Mouse (Mus musculus): ENCODE data around the gene Gm11562. TPM values are rescaled to one million over a fixed set of nuclear protein-coding genes. Genes with fewer than 3 reads are reported as not detected.

Gm11562 gene
- total RNA-seq, 2 experiments from 2014 or later = not detected

- peak; percentile 14 to 32 for DNase-seq (ENCODE audit: low spot score in 2 of 2)
Measured at GRCm38 (mm10) chr11:99585096-99585495, 35.1 kb downstream of the Gm11562 start.

- DNase-seq (ENCODE audit: low spot score in 2 of 2) = no peak
Measured at GRCm38 (mm10) chr11:99583245-99583704, 37.0 kb downstream of the Gm11562 start, which contains the start of gene Krtap1-4. Gene Krtap1-4 (minus strand): TSS chr11:99583654.

- DNase-seq (ENCODE audit: low spot score in 2 of 2) = no peak
Measured at GRCm38 (mm10) chr11:99581564-99581963, 38.7 kb downstream of the Gm11562 start.

- DNase-seq (ENCODE audit: low spot score in 2 of 2) = no peak
Measured at GRCm38 (mm10) chr11:99581051-99581450, 39.2 kb downstream of the Gm11562 start.

DNA sequence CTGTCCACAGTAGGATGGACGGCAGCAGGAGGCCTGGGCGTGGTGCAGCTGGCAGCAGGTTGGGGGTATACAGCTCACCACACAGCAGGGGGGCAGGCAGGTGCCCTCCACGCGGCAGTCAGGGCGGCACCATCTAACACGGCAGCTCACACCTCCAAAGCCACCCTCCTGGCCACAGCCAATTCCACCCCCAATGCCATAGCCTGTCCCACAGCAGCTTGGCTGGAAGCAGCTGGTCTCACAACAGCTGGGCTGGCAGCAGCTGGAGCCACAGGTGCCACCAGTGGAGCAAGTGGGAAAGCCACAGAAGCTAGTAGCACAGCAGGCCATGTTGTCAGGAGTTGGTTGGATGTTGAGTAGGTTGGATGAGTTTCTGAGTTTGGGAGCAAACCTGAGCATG lies 39.6 kb downstream of the Gm11562 start, which contains the start of gene Krtap1-5:
TSS of gene Krtap1-5 (minus strand) at position 381 of the 400 bp plus-strand sequence.
- DNase-seq (ENCODE audit: low spot score in 2 of 2) = no peak

GRCm38 (mm10) chr11:99574106-99574505 lies 46.1 kb downstream of the Gm11562 start:
- peak; percentile 49 to 68 for DNase-seq (ENCODE audit: low spot score in 2 of 2)

GRCm38 (mm10) chr11:99573164-99573563 lies 47.1 kb downstream of the Gm11562 start:
- peak in 1 of 2 experiments; percentile 31 for DNase-seq (ENCODE audit: low spot score in 2 of 2)

Other genes with a start within 250 kb of the Gm11562 start
- gene Krt28, start 245.5 kb downstream of the Gm11562 start, total RNA-seq (2021) = not detected
- gene Krt10, start 231.1 kb downstream of the Gm11562 start, total RNA-seq (2021) = 10 to 100 TPM; 11.0 to 12.5 TPM
- 10 to 100 TPM; 10.8 to 12.0 TPM for gene Krt12, start 198.2 kb downstream of the Gm11562 start, total RNA-seq (2021)
- gene Krt20, start 182.3 kb downstream of the Gm11562 start, total RNA-seq (2021) = not detected
- not detected for gene Krt23, start 127.3 kb downstream of the Gm11562 start, total RNA-seq (2021)
- gene Krt39, start 99.1 kb downstream of the Gm11562 start, total RNA-seq (2021) = not detected
- not detected for gene Krt40, start 77.3 kb downstream of the Gm11562 start, total RNA-seq (2021)
- not detected for gene Krtap3-3, start 69.6 kb downstream of the Gm11562 start, total RNA-seq (2021)
- gene Krtap3-2, start 63.6 kb downstream of the Gm11562 start, total RNA-seq (2021) = not detected
- gene Gm11939, start 61.0 kb downstream of the Gm11562 start, total RNA-seq (2021) = not detected
- not detected for gene Krtap3-1, start 53.8 kb downstream of the Gm11562 start, total RNA-seq (2021)
- gene Krtap1-5, start 39.4 kb downstream of the Gm11562 start, total RNA-seq (2021) = not detected
- not detected for gene Krtap1-4, start 36.8 kb downstream of the Gm11562 start, total RNA-seq (2021)
- not detected for gene Krtap1-3, start 29.1 kb downstream of the Gm11562 start, total RNA-seq (2021)
- not detected for gene Krtap9-3, start 22.3 kb downstream of the Gm11562 start, total RNA-seq (2021)
- gene Gm11938, start 17.1 kb downstream of the Gm11562 start, total RNA-seq (2021) = not detected
- gene Gm11937, start 10.2 kb downstream of the Gm11562 start, total RNA-seq (2021) = not detected
- gene Krtap2-4, start 5.6 kb downstream of the Gm11562 start, total RNA-seq (2021) = not detected
- gene Krtap4-1, start 7.8 kb upstream of the Gm11562 start, total RNA-seq (2021) = not detected
- not detected for gene Krtap4-2, start 14.6 kb upstream of the Gm11562 start, total RNA-seq (2021)
- not detected for gene Krtap4-7, start 23.7 kb upstream of the Gm11562 start, total RNA-seq (2021)
- not detected for gene Gm11555, start 29.8 kb upstream of the Gm11562 start, total RNA-seq (2021)
- not detected for gene Gm11563, start 38.5 kb upstream of the Gm11562 start, total RNA-seq (2021)
- not detected for gene Krtap4-6, start 45.5 kb upstream of the Gm11562 start, total RNA-seq (2021)
- not detected for gene Gm14190, start 70.3 kb upstream of the Gm11562 start, total RNA-seq (2021)
- not detected for gene Gm14180, start 113.9 kb upstream of the Gm11562 start, total RNA-seq (2021)
- gene Gm11595, start 152.5 kb upstream of the Gm11562 start, total RNA-seq (2021) = not detected
- not detected for gene Krtap4-8, start 160.3 kb upstream of the Gm11562 start, total RNA-seq (2021)
- not detected for gene Krtap4-9, start 164.8 kb upstream of the Gm11562 start, total RNA-seq (2021)
- not detected for gene Gm11596, start 173.0 kb upstream of the Gm11562 start, total RNA-seq (2021)
- not detected for gene Gm11569, start 178.5 kb upstream of the Gm11562 start, total RNA-seq (2021)
- not detected for gene Gm11554, start 184.0 kb upstream of the Gm11562 start, total RNA-seq (2021)
- gene Krtap4-13, start 189.5 kb upstream of the Gm11562 start, total RNA-seq (2021) = not detected
- gene Gm11564, start 195.2 kb upstream of the Gm11562 start, total RNA-seq (2021) = not detected
- gene 2300003K06Rik, start 217.6 kb upstream of the Gm11562 start, total RNA-seq (2021) = not detected
- gene Krtap4-16, start 231.2 kb upstream of the Gm11562 start, total RNA-seq (2021) = not detected
- gene Gm11568, start 237.5 kb upstream of the Gm11562 start, total RNA-seq (2021) = not detected
- not detected for gene Gm11559, start 244.0 kb upstream of the Gm11562 start, total RNA-seq (2021)